Mouse (Mus musculus) splenic B cell, adult 2 months (primary cell): Measurements from ENCODE around the gene Slc7a8.

ENCODE experiments used
- DNase-seq: peaks from one replicate; pipeline ENCODE4 v3.0.0-alpha.2; 2011; ENCODE audit warnings: low read depth, low spot score
- H3K27me3 ChIP-seq: 2 replicates; pipeline ENCODE4 v1.6.1; 2012; ENCODE audit warnings: mild to moderate bottlenecking, low read length, moderate library complexity, mixed read lengths; ENCODE audit not compliant: control insufficient read depth, poor library complexity, insufficient read depth, severe bottlenecking
- H3K36me3 ChIP-seq: 2 replicates; pipeline ENCODE4 v1.6.1; 2012; ENCODE audit warnings: mild to moderate bottlenecking, low read length, moderate library complexity, mixed read lengths; ENCODE audit not compliant: control insufficient read depth, poor library complexity, insufficient read depth, severe bottlenecking

Gene Slc7a8

GRCm38 (mm10) chr14:54682396-54682795 lies 99.3 kb downstream of the Slc7a8 start:
- DNase-seq: no peak
- Histone ChIP-seq H3K36me3 (peaks cover 11% of the 10 kb centered on the region), H3K27me3 (no peaks in the 10 kb centered on the region)

GRCm38 (mm10) chr14:54678657-54679304 lies 103.0 kb downstream of the Slc7a8 start:
- Histone ChIP-seq H3K27me3 (no peaks in the 10 kb centered on the region), H3K36me3 (peaks cover 25% of the 10 kb centered on the region)
- DNase-seq: no peak

DNA sequence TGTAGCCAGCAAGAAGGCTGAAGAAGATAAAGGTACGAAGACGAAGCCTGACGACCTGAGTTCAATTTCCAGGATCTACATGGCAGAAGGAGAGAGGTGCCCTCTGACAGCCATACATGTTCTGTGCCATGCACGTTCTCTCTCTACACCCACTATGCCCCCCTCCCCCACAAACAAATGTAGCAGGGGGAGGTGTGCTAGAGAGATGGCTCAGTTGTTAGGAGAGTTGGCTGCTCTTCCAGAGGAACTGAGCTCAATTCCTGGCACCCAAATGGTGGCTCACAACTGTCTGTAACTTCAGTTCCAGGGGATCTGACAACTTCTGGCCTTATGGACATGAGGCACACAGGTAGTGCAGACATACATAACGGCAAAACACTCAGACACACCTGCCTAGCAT lies 105.5 kb downstream of the Slc7a8 start:
- no peak for DNase-seq
- peaks cover 24% of the 10 kb centered on the region for H3K36me3 ChIP-seq
- H3K27me3 ChIP-seq: no peaks in the 10 kb centered on the region

DNA sequence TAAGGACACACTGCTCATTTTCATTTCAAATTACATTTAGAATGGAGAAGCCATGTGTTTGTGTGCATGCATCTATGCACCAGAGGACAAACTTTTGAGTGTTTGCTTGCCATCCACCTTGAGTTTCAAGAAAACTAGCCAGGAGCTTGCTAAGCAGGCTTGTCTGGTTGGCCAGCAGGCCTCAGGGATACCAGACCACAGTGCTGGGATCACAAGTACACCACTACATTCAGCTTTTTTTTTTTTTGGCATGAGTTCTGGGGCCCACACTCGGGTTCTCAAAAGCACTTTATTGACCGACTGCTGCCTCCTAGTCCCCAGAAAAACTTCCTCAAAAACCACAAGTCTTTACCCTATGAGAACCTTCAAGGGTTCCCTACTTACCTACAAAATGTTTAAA lies 107.4 kb downstream of the Slc7a8 start:
- no peak for DNase-seq
- Histone ChIP-seq H3K27me3 (no peaks in the 10 kb centered on the region), H3K36me3 (peaks cover 21% of the 10 kb centered on the region)
